Mouse (Mus musculus) frontal cortex, postnatal 36 days (tissue): ENCODE results near the gene Itm2b.

Experiments used
- DNase-seq, 2 experiments: peaks; one replicate each; pipeline ENCODE4 v3.0.0; 2022; ENCODE audit warnings: low spot score in 2 of 2

Itm2b gene

GRCm38 (mm10) chr14:73394263-73395006 lies 9.3 kb upstream of the Itm2b start:
- no peak for DNase-seq

- DNase-seq: no peak
Measured at GRCm38 (mm10) chr14:73391457-73391856, 6.4 kb upstream of the Itm2b start.

GRCm38 (mm10) chr14:73390196-73390595 lies 5.1 kb upstream of the Itm2b start:
- no peak for DNase-seq

GRCm38 (mm10) chr14:73389059-73389458 lies 4.0 kb upstream of the Itm2b start:
- DNase-seq: no peak

- no peak for DNase-seq
Measured at GRCm38 (mm10) chr14:73388546-73388945, 3.5 kb upstream of the Itm2b start.

GRCm38 (mm10) chr14:73386493-73386892 lies 1.4 kb upstream of the Itm2b start:
- DNase-seq: no peak

GRCm38 (mm10) chr14:73385720-73386374 lies 758 bp upstream of the Itm2b start:
- DNase-seq: no peak

- no peak for DNase-seq
Measured at GRCm38 (mm10) chr14:73384546-73384912, 560 bp downstream of the Itm2b start.

- DNase-seq: no peak
Measured at GRCm38 (mm10) chr14:73383746-73384145, 1.3 kb downstream of the Itm2b start.

GRCm38 (mm10) chr14:73382699-73383098 lies 2.4 kb downstream of the Itm2b start:
- DNase-seq: peak; percentile 80 to 82

- no peak for DNase-seq
Measured at GRCm38 (mm10) chr14:73381559-73381958, 3.5 kb downstream of the Itm2b start.

GRCm38 (mm10) chr14:73377804-73378203 lies 7.3 kb downstream of the Itm2b start:
- no peak for DNase-seq

GRCm38 (mm10) chr14:73376920-73377319 lies 8.2 kb downstream of the Itm2b start:
- DNase-seq: no peak

- no peak for DNase-seq
Measured at GRCm38 (mm10) chr14:73375903-73376302, 9.2 kb downstream of the Itm2b start.

GRCm38 (mm10) chr14:73375445-73375844 lies 9.6 kb downstream of the Itm2b start:
- DNase-seq: no peak

GRCm38 (mm10) chr14:73374315-73374890 lies 10.7 kb downstream of the Itm2b start:
- DNase-seq: no peak

GRCm38 (mm10) chr14:73373606-73374005 lies 11.5 kb downstream of the Itm2b start:
- no peak for DNase-seq

- DNase-seq: no peak
Measured at GRCm38 (mm10) chr14:73372990-73373389, 12.1 kb downstream of the Itm2b start.

- no peak for DNase-seq
Measured at GRCm38 (mm10) chr14:73371577-73371976, 13.5 kb downstream of the Itm2b start.

GRCm38 (mm10) chr14:73370695-73371372 lies 14.3 kb downstream of the Itm2b start:
- no peak for DNase-seq

- DNase-seq: no peak
Measured at GRCm38 (mm10) chr14:73370078-73370670, 14.9 kb downstream of the Itm2b start.

- DNase-seq: no peak
Measured at GRCm38 (mm10) chr14:73369634-73370033, 15.5 kb downstream of the Itm2b start.
